Mouse (Mus musculus) c-Kit-positive CD71-positive TER-119-negative erythroid progenitor cells, embryonic 14.5 days (primary cell): ENCODE results near the gene Arhgef3.

ENCODE experiments used
- DNase-seq: peaks from one replicate; pipeline ENCODE4 v3.0.0-alpha.2; 2013; ENCODE audit warnings: low read depth

The Arhgef3 gene

DNA sequence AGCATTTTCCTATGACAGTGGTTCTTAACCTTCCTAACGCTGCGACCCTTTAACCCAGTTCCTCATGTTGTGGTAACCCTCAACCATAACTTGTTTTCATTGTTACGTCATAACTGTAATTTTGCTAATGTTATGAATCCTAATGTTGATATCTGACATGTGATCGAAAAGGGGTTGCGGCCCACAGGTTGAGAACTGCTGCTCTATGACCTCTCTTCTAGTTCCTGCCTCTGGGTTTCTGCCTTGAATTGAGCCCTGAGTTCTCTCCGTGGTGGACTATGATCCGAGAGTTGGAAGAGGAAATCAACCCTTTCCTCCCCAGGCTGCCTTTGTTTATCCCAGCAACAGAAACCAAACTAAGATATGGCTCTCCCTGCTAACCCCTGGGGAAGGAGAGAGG lies 266.8 kb downstream of the Arhgef3 start:
- DNase-seq: no peak

DNA sequence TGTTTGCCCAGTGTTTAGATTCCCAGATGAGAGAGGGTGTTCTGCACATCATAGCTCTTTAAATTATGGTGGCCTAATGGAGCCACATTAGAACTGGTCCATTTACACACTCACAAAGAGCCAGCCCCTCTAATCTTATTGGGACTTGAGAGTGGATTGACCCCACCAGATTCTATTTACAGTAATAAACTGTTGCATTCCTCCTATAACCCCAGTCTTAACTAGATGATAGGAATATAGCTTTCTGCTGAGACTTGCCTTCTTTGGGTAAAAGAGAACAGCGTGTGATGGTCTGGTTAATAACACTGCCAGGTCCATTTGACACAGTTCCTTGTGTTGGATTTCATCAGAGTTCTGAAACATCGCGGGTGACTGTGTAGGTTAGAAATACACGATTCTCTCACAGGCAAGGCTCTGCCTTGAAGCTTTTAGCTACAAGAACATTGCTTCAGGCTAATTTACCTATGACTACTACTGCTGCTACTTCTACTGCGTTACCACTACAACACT lies 268.7 kb downstream of the Arhgef3 start:
- DNase-seq: no peak

DNA sequence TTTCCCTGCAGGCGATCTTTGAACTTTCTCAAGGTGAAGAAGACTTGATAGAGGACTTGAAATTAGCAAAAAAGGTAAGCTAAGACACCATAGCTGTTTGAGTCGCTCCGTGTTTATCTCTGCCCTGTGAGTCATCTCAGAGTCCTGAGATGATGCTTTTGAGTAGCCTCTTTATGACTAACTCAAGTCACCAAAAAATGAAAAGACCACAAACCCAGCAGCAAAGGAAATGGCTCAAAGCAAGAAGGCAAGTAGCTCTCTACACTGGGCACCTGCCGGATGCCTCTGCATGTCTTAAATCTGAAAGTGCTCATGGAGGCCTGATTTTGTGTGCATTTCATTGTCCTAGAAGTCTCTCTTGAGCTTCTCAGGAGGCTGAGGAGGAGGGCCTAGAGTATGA lies 269.4 kb downstream of the Arhgef3 start:
- DNase-seq: no peak

DNA sequence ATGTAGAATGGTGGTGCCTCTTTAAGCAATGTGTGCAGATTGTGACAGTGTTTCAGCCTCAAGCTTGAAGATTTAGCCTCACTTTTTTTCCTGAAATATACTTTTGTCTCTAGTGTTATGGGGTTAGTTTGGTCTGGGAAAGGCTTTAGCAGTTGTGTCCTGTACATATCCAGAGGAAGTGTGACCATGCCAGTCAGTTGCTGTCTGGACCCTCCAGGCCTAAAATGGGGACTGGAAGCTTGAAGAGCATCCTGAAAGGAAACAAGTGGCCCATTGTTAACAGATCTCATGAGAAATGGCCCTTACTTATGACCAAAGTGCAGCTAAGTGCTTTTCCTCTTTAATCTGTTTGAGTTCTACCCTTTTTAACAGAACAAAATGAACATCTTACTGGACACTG lies 273.9 kb downstream of the Arhgef3 start:
- DNase-seq: no peak

DNA sequence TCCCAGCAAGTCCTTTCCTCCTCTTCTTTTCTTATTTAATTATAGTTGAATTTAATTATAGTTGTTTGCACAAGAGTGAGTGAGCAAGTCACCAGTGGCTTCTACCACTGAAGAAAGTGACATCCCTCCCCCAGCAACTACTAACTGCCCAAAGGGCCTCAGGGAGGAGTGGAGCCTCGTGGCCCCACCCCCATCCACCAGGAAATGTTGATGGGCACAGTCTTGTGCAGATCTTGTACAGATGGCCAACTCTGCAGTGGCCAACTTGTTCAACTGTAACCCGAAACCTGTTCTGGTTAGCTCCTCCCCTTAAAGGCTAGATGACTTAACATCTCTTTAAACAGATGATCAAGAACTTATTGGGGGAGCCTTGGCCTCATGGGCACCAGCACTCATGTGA lies 275.0 kb downstream of the Arhgef3 start:
- DNase-seq: no peak

DNA sequence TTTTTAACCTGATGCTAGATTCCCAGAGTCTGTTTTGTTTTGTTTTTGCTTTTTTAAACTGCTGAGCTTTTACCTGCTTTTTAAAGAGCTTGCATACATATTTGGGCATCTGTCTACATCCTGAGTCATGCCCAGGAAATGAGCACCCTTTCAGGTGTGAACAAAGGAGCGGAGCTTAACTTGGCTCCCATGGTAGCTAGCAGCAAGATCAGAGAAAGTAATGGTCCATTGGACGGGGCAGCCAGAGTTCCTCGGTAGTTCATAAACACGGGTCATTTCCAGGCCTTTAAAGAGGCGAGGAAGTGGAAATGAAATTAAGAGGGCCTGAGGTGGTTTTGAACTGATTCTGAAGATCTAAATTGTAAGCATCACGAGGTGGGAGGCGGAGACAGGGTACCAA lies 276.0 kb downstream of the Arhgef3 start:
- DNase-seq: no peak

DNA sequence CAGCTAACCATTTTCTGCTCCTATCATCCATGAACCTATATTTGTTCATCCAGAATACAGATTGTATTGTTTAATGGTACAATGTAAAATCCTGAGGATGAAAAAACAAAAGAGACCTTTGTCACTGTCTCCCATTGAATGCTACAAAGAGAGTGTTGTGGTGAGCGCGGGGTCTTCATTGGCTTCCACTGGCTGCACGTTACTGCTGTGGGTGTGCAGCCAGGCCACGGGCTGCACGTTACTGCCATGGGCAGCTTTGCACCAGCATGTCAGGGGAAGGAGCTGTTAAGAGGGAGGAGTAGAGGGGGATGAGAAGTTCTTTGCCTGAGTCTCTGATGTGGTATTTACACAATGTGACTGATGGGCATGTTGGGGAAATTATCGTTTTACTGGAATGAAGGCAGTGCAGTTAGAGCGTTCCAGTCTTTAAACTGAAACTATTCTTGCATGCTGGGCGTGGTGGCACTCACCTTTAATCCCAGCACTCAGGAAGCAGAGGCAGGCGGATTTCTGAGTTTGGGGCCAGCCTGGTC lies 277.1 kb downstream of the Arhgef3 start:
- no peak for DNase-seq

DNA sequence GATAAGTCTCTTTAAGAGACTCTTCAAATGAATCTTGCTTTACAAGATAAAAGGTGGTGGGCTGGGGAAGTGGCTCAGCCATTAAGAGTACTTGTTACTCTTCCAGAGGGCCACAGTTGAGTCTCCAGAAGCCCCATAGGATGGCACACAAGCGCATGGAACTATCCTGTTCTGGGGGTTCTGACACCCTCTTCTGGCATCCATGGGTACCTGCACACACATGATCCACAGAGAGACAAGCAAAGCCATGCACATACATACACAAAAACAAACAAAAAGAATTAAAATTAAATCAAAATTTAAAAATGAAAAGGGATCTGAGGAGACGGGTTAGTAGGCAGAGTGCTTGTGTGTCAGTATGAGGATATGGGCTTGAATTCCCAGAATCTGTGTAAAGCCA lies 278.0 kb downstream of the Arhgef3 start:
- DNase-seq: no peak

DNA sequence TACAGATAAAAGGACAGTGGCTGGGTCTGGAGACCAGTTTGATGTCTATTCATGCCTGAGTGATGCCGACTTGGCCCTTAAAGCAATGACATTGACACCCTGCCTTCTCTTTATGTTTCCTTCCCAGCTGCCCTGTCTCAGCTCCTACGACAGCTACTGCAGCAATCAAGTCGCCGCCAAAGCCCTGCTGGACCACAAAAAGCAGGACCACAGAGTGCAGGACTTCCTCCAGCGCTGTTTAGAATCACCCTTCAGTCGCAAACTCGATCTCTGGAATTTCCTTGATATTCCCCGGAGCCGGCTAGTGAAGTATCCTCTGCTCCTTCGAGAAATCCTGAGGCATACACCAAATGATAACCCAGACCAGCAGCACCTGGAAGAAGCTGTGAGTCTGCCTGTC lies 279.1 kb downstream of the Arhgef3 start:
- no peak for DNase-seq

DNA sequence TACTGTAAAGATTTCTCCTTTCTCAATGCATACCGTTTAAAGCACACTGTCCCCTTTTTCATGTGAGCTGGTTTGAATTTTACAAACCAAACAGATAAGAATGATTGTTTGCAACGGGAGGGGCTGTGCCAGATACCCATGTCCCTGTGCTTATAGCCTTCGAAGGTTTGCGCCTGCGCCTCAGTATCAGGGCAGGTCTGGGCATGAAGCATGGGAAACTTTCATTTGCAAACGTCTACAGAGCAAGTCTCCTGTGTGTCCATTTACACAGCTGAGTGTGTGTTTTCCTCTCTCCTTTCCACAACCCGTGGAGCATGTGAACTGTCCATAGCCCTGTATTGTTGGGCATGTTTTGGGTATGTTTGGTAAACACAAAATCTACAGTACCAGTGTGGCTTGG lies 281.7 kb downstream of the Arhgef3 start:
- no peak for DNase-seq

DNA sequence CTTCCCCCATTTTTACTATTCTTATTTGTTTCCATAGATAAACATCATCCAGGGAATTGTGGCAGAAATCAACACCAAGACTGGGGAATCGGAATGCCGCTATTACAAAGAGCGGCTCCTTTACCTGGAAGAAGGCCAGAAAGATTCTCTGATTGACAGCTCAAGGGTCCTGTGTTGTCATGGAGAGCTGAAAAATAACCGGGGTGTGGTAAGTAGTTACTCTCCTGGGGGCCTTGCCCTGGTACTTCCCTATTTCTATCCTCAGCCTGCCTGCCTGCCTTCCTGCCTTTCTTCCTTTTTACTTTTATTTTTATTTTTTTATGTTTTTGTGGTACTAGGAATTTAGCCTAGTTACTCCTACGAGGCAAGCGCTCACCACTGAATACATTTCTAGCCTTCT lies 282.8 kb downstream of the Arhgef3 start:
- DNase-seq: no peak

DNA sequence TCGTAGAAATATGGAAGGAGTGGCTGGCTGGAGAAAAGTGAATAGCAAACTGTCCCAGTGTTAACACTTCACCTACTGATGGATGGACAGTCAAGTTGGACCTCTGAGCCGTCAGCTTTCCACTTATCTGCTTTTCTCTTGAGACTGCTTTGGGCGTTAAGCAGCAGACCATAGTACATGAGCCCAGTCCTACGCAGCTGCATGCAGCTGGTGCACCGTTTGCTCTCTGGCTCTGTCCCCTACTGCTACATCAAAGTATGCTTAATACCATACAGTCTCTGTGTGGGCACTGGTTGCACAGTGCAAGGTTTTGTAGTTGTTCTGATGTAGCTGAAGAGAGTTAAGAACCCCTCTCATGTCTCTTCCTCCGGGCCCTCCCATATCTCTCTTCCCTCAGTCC lies 285.8 kb downstream of the Arhgef3 start:
- no peak for DNase-seq

DNA sequence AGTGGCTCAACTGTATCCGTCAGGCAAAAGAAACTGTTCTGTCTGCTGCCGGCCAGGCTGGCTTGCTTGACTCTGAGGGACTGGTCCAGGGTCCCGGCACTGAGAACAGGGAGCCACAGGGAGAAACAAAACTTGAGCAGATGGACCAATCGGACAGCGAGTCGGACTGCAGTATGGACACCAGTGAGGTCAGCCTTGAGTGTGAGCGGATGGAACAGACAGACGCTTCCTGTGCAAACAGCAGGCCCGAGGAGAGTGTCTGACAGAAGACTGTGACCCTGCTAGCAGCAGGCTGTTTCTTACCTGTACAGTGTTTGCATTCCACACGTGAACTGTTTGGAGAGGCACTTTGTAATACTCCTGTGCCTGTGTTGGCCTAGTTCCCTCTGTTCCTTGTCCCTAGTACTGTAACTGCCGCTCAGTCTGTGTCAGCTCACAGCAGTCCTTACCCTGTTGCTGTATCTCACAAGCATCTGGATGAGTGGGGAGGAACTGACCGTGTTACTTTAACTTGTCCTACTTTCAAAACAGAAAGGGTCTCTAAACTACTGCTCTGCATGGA lies 287.1 kb downstream of the Arhgef3 start:
- no peak for DNase-seq

DNA sequence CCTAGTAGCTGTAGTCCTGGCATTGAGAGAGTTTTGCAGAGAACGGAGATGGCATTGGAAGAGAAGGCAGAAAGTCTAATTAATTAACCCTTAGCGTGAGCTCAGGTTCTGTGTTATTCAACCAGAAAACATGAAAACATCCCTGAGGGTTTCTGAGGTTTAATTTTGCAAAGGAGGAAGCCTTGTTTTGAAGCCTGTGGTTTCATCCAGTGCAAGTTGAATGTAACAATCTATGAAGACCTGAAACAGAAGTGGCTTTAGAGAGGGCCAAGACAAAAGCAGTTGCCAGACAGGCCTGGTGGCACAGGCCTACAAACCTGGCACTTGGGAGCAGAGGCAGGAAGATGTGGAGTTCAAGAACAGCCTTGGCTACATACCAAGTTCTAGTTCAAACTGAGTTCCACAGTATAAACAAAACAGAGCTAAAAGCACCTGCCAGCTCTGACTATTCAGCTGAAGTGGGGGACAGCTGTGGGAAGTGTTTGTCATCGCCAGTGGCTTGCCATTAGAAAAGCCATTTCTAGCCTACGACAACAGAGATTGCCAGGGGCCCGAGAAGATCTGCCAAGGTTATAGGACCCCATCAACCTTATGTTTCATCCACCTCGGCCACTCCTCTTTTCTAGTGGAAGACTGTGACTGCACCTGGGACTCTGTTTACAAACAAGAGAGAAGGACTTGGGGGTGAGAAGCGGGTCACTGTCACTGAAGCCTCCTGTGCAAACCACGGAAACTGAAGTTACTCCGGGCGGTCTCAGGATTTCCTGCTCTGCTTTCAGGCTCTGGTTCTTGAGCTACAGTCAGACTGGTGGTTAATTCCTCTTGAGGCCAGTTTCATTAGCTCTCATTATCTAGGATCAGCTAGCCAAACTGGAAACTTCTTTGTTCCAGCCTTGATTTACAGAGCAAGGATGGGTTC lies 287.9 kb downstream of the Arhgef3 start:
- DNase-seq: no peak

DNA sequence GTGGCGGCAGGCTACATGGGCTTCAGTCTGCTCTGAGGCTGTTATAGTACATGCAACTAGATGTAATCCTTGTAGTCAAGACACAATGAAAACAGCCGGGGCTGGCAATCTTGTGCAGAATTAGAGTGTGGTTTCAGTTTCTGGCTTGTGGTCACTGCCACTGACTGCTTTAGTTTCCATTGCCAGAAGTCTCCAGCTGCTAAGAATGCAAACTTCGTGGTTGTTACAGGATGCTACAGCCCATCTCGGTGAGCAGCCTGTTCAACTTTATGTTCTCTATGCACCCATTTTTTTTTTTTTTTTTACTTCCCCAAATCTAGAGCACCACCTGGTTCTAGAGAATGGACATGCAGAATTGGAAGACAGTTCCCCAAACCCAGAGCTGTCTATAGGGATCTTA lies 290.8 kb downstream of the Arhgef3 start:
- DNase-seq: no peak

DNA sequence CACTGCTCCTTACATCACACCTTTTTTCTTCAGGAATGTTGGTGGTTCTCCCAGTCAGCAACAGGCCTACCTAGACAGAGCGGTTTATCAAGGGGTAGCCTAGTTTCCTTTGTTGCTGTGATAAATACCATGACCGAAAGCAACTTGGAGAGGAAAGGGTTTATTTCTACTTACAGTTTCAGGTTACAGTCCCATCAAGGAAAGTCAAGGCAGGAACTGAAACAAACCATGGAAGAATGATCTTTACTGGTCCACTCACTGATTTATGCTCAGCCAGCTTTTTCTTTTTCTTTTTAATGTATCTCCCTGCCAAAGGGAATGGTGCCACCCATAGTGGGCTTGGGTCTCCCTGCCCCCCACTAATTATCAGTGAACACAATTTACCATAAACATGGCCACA lies 291.2 kb downstream of the Arhgef3 start:
- no peak for DNase-seq

DNA sequence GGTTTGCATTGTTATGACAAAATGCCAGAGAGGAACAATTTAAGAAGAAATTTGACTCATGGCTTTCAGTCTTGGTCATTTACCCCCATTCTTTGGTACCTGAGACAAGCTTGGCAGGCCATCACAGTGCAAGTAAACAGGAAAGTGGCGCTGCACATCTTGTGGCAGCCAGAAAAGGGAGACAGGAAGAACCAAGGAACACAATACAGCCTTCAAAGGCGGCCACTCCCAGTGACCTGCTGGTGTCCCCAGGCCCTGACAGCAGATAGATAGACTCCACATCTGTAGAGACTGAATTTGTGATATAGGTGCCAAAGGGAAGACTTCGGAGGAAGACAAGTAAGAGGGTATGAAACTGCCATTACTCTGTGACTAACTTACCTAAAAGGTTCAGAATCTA lies 293.5 kb downstream of the Arhgef3 start:
- DNase-seq: no peak

DNA sequence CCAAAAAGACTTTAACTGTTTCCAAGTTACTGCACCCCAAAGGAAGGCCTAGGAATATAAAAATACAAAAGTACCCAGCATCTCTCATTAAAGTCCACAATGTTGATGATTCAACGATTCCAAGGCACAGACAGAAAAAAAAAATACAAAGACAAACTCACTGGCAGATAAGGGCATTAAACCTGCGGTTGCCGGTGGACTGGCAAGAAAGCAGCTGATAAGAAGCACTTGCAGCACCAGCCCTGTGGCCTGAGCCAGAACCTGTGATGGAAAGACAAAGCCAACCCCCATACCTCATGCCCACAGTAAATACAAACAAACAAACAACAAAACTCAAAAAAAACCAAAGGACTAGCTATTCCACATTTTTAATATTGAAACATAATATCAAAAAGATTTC lies 295.0 kb downstream of the Arhgef3 start:
- no peak for DNase-seq

DNA sequence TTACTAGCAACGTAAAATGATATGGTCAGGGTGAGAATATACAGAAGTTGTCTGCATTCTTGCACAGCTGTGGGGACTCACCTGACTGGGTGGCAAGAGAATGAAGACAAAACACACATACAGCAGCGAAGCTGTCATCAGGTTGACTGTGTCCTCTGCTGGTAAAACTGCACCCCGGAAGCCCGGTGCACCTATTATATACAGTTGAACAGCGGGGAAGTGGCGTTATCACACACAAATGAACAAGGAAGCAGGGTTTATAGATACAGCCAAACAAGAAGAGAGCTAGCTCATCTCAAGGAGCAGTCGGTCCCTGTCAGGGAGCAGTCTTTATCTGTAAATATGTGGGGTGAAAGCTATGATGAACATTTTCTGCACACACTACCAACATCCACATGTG lies 296.8 kb downstream of the Arhgef3 start:
- DNase-seq: no peak

DNA sequence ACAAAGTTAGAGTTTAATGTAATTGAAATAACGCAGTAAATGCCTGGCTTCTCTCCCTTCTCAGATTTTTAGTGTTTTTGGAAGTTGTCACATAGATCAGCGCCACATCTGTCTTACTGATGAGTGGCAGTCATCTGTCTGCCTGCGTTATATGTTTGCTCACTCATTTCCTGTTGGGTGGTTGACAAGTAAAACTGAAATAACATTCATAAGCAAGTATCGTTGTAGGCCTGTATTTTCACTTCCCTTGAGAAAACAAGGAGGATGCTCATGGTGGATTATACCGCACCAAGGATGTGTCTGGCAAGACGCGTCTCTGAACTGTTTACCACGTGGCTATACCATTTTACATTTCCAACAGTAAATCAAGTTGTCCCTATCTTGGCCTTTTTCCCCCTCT lies 298.0 kb downstream of the Arhgef3 start:
- no peak for DNase-seq

DNA sequence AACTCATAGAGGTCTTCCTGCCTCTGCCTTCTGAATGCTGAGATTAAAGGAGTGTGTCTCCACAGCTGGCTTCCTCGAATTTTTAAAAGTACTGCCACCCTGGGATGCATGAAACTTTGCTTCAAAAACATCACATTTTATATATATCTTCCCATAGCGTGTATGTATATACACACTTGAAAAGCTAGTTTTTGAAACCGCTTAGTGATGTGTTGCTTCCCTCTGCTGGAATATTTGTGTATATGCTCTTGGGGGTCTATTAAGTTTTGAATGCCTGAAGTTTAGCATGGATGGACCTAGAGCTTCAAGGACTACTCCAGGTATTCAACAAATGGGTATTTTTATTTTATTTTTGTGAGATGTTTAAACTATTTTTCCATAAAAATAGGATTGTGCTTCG lies 299.3 kb downstream of the Arhgef3 start:
- DNase-seq: no peak

DNA sequence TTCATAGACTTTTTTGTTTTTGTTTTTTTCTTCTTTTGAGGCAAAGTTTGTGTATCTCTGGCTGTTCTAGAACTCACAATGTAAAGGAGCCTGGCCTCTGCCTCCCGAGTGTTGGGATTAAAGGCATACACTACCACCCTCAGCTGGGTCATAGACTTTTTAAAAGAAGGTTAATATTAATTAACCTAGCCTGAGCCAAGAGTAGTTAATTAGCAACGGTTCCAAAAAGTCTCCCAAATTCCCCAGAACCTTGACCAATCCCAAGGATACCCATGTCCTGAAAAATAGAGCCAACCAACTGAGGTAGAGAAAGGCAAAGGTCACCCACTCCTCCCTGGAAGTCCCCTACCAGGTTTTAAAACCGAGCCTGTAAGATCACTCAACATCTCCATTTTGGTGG lies 306.1 kb downstream of the Arhgef3 start:
- no peak for DNase-seq

DNA sequence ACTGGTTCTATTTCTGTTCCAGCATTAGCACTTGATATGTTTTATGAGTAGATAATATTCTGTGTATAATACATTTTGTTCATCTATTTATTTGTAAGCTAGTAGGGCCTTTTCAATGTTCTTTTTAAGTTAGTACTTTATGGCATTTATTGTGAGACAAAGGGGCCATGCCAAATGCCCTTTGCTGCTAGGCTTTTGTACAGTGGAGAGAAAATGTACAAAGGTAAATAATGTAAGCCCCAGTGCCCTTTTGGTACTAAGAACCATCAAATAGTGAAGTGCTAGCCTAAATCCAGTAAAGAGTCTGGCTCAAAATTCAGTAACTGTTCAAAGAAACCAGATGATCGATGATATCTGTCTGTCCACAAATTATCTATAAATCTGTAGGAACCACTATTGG lies 307.6 kb downstream of the Arhgef3 start:
- no peak for DNase-seq
